Mouse (Mus musculus): Measurements from ENCODE around the gene Smad1.
A peak's percentile ranks its signal among the peaks of the same experiment; 100 is the strongest.

Gene Smad1

GRCm38 (mm10) chr8:79295276-79296105, 103.8 kb downstream of the Smad1 start:
- no peak for DNase-seq (ENCODE audit: low spot score)

- DNase-seq (ENCODE audit: low spot score) = peak; percentile 95
Observed at GRCm38 (mm10) chr8:79294610-79295275, 104.6 kb downstream of the Smad1 start, which contains the start of gene Mmaa. Gene Mmaa (minus strand): TSS chr8:79294937.

- no peak for DNase-seq (ENCODE audit: low spot score)
Observed at GRCm38 (mm10) chr8:79293841-79294240, 105.5 kb downstream of the Smad1 start.

- DNase-seq (ENCODE audit: low spot score) = no peak
Observed at GRCm38 (mm10) chr8:79292712-79293264, 106.5 kb downstream of the Smad1 start.

- no peak for DNase-seq (ENCODE audit: low spot score)
Observed at GRCm38 (mm10) chr8:79289592-79289991, 109.7 kb downstream of the Smad1 start.

- no peak for DNase-seq (ENCODE audit: low spot score)
Observed at GRCm38 (mm10) chr8:79288681-79289080, 110.6 kb downstream of the Smad1 start.
